Mouse (Mus musculus) adrenal gland, postnatal 14 days (tissue): ENCODE measurements around the gene Eif3m. TPM values are rescaled to one million over a fixed set of nuclear protein-coding genes. Genes with fewer than 3 reads are reported as not detected.

Experiments used
- DNase-seq: peaks from one replicate; pipeline ENCODE4 v3.0.0; 2021; ENCODE audit warnings: mixed read lengths
- total RNA-seq: library from RNA; stranded (reverse); gene quantifications from 2 replicates; pipeline ENCODE4 v1.2.3, GENCODE M21; 2021

Gene Eif3m
- total RNA-seq, 1 experiment from 2014 or later, result 149 TPM

GRCm38 (mm10) chr2:105016192-105016966 is 501 bp downstream of the Eif3m start:
- no peak for DNase-seq

GRCm38 (mm10) chr2:105007236-105007635 is 9.6 kb downstream of the Eif3m start:
- no peak for DNase-seq

- no peak for DNase-seq
Measured at GRCm38 (mm10) chr2:104996201-104996600, 20.7 kb downstream of the Eif3m start.

GRCm38 (mm10) chr2:104994436-104994835 is 22.4 kb downstream of the Eif3m start:
- DNase-seq, result no peak

- no peak for DNase-seq
Measured at GRCm38 (mm10) chr2:104988974-104989373, 27.9 kb downstream of the Eif3m start.

GRCm38 (mm10) chr2:104985796-104986195 is 31.1 kb downstream of the Eif3m start:
- DNase-seq, result no peak

- DNase-seq, result no peak
Measured at GRCm38 (mm10) chr2:104981712-104982111, 35.2 kb downstream of the Eif3m start.

- no peak for DNase-seq
Measured at GRCm38 (mm10) chr2:104964492-104964891, 52.4 kb downstream of the Eif3m start.

Other genes with a start within 250 kb of the Eif3m start
- 23.9 and 24.2 TPM in 2 replicates for gene Qser1, start 200.3 kb downstream of the Eif3m start, total RNA-seq
- 6.4 TPM in 2 replicates for gene Prrg4, start 167.2 kb downstream of the Eif3m start, total RNA-seq
- gene Ccdc73, start 149.3 kb downstream of the Eif3m start, total RNA-seq, result 4.4 and 4.7 TPM in 2 replicates
- not detected in 2 replicates for gene Gm11060, start 74.9 kb upstream of the Eif3m start, total RNA-seq
- gene Wt1, start 109.4 kb upstream of the Eif3m start, total RNA-seq, result 2.7 and 3.2 TPM in 2 replicates
- 1.1 and 2.5 TPM in 2 replicates for gene Them7, start 207.2 kb upstream of the Eif3m start, total RNA-seq